Mouse (Mus musculus): ENCODE measurements at regions not wholly inside any gene's neighbourhood (a gene's known extent, or its start where the extent isn't known, plus 50 kb on each side); places are given as distances from the start of the nearest gene placed in this dataset.
A peak's percentile ranks its signal among the peaks of the same experiment; 100 is the strongest.

DNA sequence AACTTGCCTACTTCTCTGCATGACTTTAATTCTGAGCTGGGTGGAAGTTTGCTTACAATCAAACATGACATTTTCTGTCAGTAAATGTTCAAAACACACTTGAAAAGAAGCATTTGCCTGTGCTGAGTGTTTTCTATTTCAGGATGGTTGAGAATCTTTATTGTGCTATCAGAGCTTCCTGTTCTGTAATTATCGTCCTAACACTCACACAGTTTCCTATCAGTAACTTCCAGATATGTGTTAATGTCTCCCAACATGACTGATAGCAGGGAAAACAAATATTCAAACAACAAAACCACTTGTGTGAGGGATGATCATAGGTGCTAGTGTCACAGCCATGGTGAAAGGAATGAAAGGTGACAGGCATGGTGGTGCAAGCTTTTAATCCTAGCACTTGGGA is 1422.1 kb downstream of the Hace1 start:
- Histone ChIP-seq H3K36me3 (ENCODE audit: control insufficient read depth, insufficient read depth) (no peaks in the 10 kb centered on the region), H3K4me3 (replicated peaks; ENCODE audit: low read length) (no peak overlapping the region), H3K27ac (ENCODE audit: low read length) (no peak overlapping the region), H3K27me3 (replicated peaks; ENCODE audit: control insufficient read depth, insufficient read depth, low read length) (no peaks in the 10 kb centered on the region), H3K4me2 (ENCODE audit: low read length) (no peak overlapping the region), H3K4me1 (replicated peaks; ENCODE audit: control insufficient read depth, insufficient read depth, low read length) (no peaks in the 10 kb centered on the region), H3K9ac (replicated peaks; ENCODE audit: low read depth, low read length) (no peak overlapping the region), H3K9me3 (ENCODE audit: control insufficient read depth, low read length) (no peaks in the 10 kb centered on the region)
- no peak for ATAC-seq
- WGBS, result 86% methylated on average over 1 of the region's 1 CpGs

DNA sequence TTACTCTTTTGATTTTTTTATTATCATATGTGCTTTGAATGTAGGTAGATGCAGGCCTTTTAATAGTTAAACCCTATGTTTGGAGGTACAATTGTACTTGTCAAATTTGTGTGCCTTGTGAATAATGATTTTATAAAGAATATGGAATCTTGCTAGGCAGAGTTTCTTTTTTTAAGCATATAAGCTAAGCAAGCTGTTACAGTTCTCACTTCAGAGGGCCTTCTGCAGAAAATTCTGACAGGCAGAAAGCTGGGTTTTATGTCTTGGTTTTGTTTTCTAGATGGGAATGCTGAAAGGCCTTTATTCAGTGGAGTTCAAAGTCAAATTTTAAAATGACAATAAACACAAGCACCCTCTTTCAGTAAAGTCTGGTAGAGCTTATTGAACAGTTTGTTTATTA is 1451.1 kb downstream of the Hace1 start:
- no peak overlapping the region for H3K9ac ChIP-seq (replicated peaks; ENCODE audit: low read depth, low read length)
- no peaks in the 10 kb centered on the region for H3K4me1 ChIP-seq (replicated peaks; ENCODE audit: control insufficient read depth, insufficient read depth, low read length)
- no peaks in the 10 kb centered on the region for H3K36me3 ChIP-seq (ENCODE audit: control insufficient read depth, insufficient read depth)
- no peak overlapping the region for H3K4me2 ChIP-seq (ENCODE audit: low read length)
- H3K27me3 ChIP-seq (replicated peaks; ENCODE audit: control insufficient read depth, insufficient read depth, low read length), result no peaks in the 10 kb centered on the region
- no peak for ATAC-seq
- no peak overlapping the region for H3K4me3 ChIP-seq (replicated peaks; ENCODE audit: low read length)
- H3K9me3 ChIP-seq (ENCODE audit: control insufficient read depth, low read length), result no peaks in the 10 kb centered on the region
- no peak overlapping the region for H3K27ac ChIP-seq (ENCODE audit: low read length)

DNA sequence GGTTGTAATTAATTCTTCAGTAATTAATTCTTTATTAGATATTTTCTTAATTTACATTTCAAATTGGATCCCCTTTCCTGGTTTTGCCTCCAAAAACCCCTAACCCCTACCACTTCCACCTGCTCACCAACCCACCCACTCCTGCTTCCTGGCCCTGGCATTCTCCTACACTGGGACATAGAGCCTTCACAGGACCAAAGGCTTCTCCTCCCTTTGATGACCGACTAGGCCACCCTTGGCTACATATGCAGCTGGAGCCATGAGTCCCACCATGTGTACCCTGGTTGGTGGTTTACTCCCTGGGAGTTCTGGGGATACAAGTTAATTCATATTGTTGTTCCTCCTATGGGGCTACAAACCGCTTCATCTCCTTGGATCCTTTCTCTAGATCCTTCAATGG is 1477.0 kb downstream of the Hace1 start:
- Histone ChIP-seq H3K27me3 (replicated peaks; ENCODE audit: control insufficient read depth, insufficient read depth, low read length) (no peaks in the 10 kb centered on the region), H3K4me1 (replicated peaks; ENCODE audit: control insufficient read depth, insufficient read depth, low read length) (no peaks in the 10 kb centered on the region), H3K4me3 (replicated peaks; ENCODE audit: low read length) (no peak overlapping the region), H3K36me3 (ENCODE audit: control insufficient read depth, insufficient read depth) (no peaks in the 10 kb centered on the region), H3K9ac (replicated peaks; ENCODE audit: low read depth, low read length) (no peak overlapping the region), H3K4me2 (ENCODE audit: low read length) (no peak overlapping the region), H3K9me3 (ENCODE audit: control insufficient read depth, low read length) (no peaks in the 10 kb centered on the region), H3K27ac (ENCODE audit: low read length) (no peak overlapping the region)
- WGBS, result 88% methylated on average over 2 of the region's 2 CpGs
- no peak for ATAC-seq

DNA sequence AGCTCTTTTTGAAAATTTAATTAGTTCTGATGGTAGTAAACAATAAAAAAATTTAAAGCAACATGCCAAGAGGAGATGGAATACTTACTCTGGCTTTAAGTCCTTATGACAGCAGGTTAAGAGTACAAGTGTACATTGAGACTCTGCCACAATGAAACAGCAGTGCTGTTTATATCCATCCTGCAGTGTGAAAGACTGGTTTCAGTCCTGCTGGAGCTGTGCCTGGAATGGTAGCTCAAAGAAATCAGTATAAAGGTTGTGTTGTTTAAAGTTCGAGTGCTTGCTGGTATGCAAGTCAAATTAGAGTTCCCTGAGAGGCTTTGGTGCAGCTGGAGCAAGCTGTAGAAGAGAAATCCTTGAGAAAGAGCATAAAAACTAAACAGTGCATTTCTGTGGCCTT is 1524.9 kb downstream of the Hace1 start:
- no peaks in the 10 kb centered on the region for H3K36me3 ChIP-seq (ENCODE audit: control insufficient read depth, insufficient read depth)
- no peak overlapping the region for H3K4me3 ChIP-seq (replicated peaks; ENCODE audit: low read length)
- peak; percentile 85 for ATAC-seq
- no peaks in the 10 kb centered on the region for H3K27me3 ChIP-seq (replicated peaks; ENCODE audit: control insufficient read depth, insufficient read depth, low read length)
- H3K9me3 ChIP-seq (ENCODE audit: control insufficient read depth, low read length), result no peaks in the 10 kb centered on the region
- H3K27ac ChIP-seq (ENCODE audit: low read length), result no peak overlapping the region
- H3K4me1 ChIP-seq (replicated peaks; ENCODE audit: control insufficient read depth, insufficient read depth, low read length), result no peaks in the 10 kb centered on the region
- H3K9ac ChIP-seq (replicated peaks; ENCODE audit: low read depth, low read length), result no peak overlapping the region
- WGBS, result 8% methylated on average over 1 of the region's 1 CpGs
- H3K4me2 ChIP-seq (ENCODE audit: low read length), result no peak overlapping the region

Data from forebrain, embryonic 16.5 days (tissue).